Mouse (Mus musculus) left cerebral cortex, adult 8-10 months (tissue): Measurements from ENCODE around the gene Tmem214. TPM values are rescaled to one million over a fixed set of nuclear protein-coding genes. Genes with fewer than 3 reads are reported as not detected.

Experiments
- DNase-seq, 2 experiments: peaks; one replicate each; pipeline ENCODE4 v3.0.0; 2022; ENCODE audit warnings: low spot score in 2 of 2
- total RNA-seq, 4 experiments: library from RNA; stranded (reverse); gene quantifications; 2 replicates each; pipeline ENCODE4 v1.2.4; 2022

Tmem214 gene
- total RNA-seq, 4 experiments from 2014 or later, result 58.3 to 64.4 (median 62.9) TPM

- no peak for DNase-seq
These were observed 46.4 kb downstream of the Tmem214 start for GRCm38 (mm10) chr5:30914101-30914635.

- no peak for DNase-seq
These were observed 47.0 kb downstream of the Tmem214 start for GRCm38 (mm10) chr5:30914849-30915248.

- no peak for DNase-seq
These were observed 47.6 kb downstream of the Tmem214 start for GRCm38 (mm10) chr5:30915456-30915855.

- peak; percentile 61 to 96 for DNase-seq
These were observed 48.2 kb downstream of the Tmem214 start for GRCm38 (mm10) chr5:30915974-30916433.

GRCm38 (mm10) chr5:30916841-30917240, 49.0 kb downstream of the Tmem214 start:
- DNase-seq, result no peak

GRCm38 (mm10) chr5:30917348-30917747, 49.5 kb downstream of the Tmem214 start:
- DNase-seq, result no peak

GRCm38 (mm10) chr5:30917891-30918670, 50.3 kb downstream of the Tmem214 start:
- no peak for DNase-seq

- DNase-seq, result no peak
These were observed 50.9 kb downstream of the Tmem214 start for GRCm38 (mm10) chr5:30918691-30919090.

- DNase-seq, result no peak
These were observed 52.2 kb downstream of the Tmem214 start for GRCm38 (mm10) chr5:30919831-30920614.

GRCm38 (mm10) chr5:30920621-30921020, 52.8 kb downstream of the Tmem214 start:
- no peak for DNase-seq

GRCm38 (mm10) chr5:30921256-30922033, 53.6 kb downstream of the Tmem214 start, which contains the start of gene Khk:
TSS of gene Khk (plus strand) at chr5:30921431.
- DNase-seq, result peak; percentile 75 to 84

- no peak for DNase-seq
These were observed 54.8 kb downstream of the Tmem214 start for GRCm38 (mm10) chr5:30922581-30923041.

GRCm38 (mm10) chr5:30923119-30923518, 55.3 kb downstream of the Tmem214 start:
- DNase-seq, result no peak

- DNase-seq, result no peak
These were observed 56.8 kb downstream of the Tmem214 start for GRCm38 (mm10) chr5:30924614-30925013.

- DNase-seq, result no peak
These were observed 57.4 kb downstream of the Tmem214 start for GRCm38 (mm10) chr5:30925217-30925616.

GRCm38 (mm10) chr5:30926073-30926472, 58.3 kb downstream of the Tmem214 start:
- DNase-seq, result no peak

GRCm38 (mm10) chr5:30927945-30928529, 60.2 kb downstream of the Tmem214 start:
- no peak for DNase-seq
